Mouse (Mus musculus): ENCODE measurements around the gene Cbfa2t3.
"Not testable (repeated sequence)": the region's sequence is repeated elsewhere in the genome, so short reads cannot be mapped to it uniquely, and the experiment has no call there.

- TF ChIP-seq CTCF (IDR thresholded peaks at IDR 0.05 in 2 of 3, conservative IDR thresholded peaks at IDR 0.05 in 1 of 3; ENCODE audit: control insufficient read depth in 1 of 3, insufficient read depth in 1 of 3, low read depth in 2 of 3, low read length in 3 of 3, poor library complexity in 1 of 3, severe bottlenecking in 1 of 3); CHD2 (IDR thresholded peaks at IDR 0.05; ENCODE audit: low read length); RCOR1 (IDR thresholded peaks at IDR 0.05; ENCODE audit: low read depth, low read length); USF2 (IDR thresholded peaks at IDR 0.05; ENCODE audit: borderline replicate concordance in 1 of 2, insufficient read depth in 1 of 2, low read depth in 1 of 2, low read length in 2 of 2); EP300 (IDR thresholded peaks at IDR 0.05; ENCODE audit: low read depth in 1 of 2, low read length in 2 of 2): not testable (repeated sequence)
Measured at GRCm38 (mm10) chr8:122632134-122632533, 66.8 kb downstream of the Cbfa2t3 start.

All from MEL (cell line).